Comparison of ENCODE assay signal across 11 mouse cellular contexts in genomic region chr11:43213134-43213533, GRCm38 (mm10).
DNase-seq lines count a peak whose midpoint lies in the region; ATAC-seq and TF ChIP-seq lines count a peak whose summit lies in the region.
"Had no signal": no experiment of that assay in that cellular context is flagged by ENCODE, and none has a peak within 500 bp of the region (broad histone marks: within the 10 kb centered on the region; RNA-seq: fewer than 3 reads in every experiment).

No protein-coding gene starts in this region.

- no peak for ATAC-seq in hindbrain, embryonic 12.5 days (ENCODE audit: low FRiP score)
- ATAC-seq in lung, postnatal 0 days = no peak

- H3K27ac ChIP-seq in hindbrain, embryonic 10.5 days = no peak overlapping the region
- no peak overlapping the region for H3K27ac ChIP-seq in hindbrain, embryonic 12.5 days
- H3K27ac ChIP-seq in lung, postnatal 0 days (ENCODE audit: low read length) = no peak overlapping the region
- H3K27ac ChIP-seq: forebrain, embryonic 10.5 days; liver, embryonic 13.5 days had no signal

- DNase-seq in hindbrain, embryonic 10.5 days (ENCODE audit: low spot score) = peak; percentile 8
- DNase-seq in lung, postnatal 0 days (ENCODE audit: low spot score) = peak; percentile 32
- DNase-seq in lung, adult 18-20 months = no peak
- DNase-seq in c-Kit-positive CD71-negative TER-119-negative erythroid progenitor cells, embryonic 14.5 days (ENCODE audit: low read depth) = peak; percentile 5
- DNase-seq in retina, postnatal 1 day = peak; percentile 36
- DNase-seq in thymus, adult 18-20 months = no peak
- no peak for DNase-seq in layer of hippocampus, postnatal 25 days (ENCODE audit: extremely low spot score in 1 of 2, low spot score in 1 of 2)
- DNase-seq: liver, embryonic 13.5 days had no signal

- WGBS in hindbrain, embryonic 10.5 days = 27% methylated on average over 1 of the region's 1 CpGs
- 38% methylated on average over 1 of the region's 1 CpGs for WGBS in hindbrain, embryonic 12.5 days
- WGBS in lung, postnatal 0 days = 19% methylated on average over 1 of the region's 1 CpGs

- peak; percentile 73 for TF ChIP-seq CTCF in lung, postnatal 0 days (IDR thresholded peaks at IDR 0.05)

- no peak overlapping the region for H3K4me2 ChIP-seq in hindbrain, embryonic 12.5 days (replicated peaks)
- no peak overlapping the region for H3K4me2 ChIP-seq in lung, postnatal 0 days (replicated peaks; ENCODE audit: low read depth, low read length)
- H3K4me2 ChIP-seq: liver, embryonic 13.5 days had no signal

- H3K4me3 ChIP-seq in hindbrain, embryonic 10.5 days = no peak overlapping the region
- no peak overlapping the region for H3K4me3 ChIP-seq in hindbrain, embryonic 12.5 days
- no peak overlapping the region for H3K4me3 ChIP-seq in lung, postnatal 0 days (ENCODE audit: low read depth, low read length)
- H3K4me3 ChIP-seq: forebrain, embryonic 10.5 days; liver, embryonic 13.5 days; myocyte had no signal

- H3K9me3 ChIP-seq in hindbrain, embryonic 10.5 days = no peaks in the 10 kb centered on the region
- H3K9me3 ChIP-seq in hindbrain, embryonic 12.5 days (replicated peaks) = no peaks in the 10 kb centered on the region
- H3K9me3 ChIP-seq in lung, postnatal 0 days (ENCODE audit: low read length) = no peaks in the 10 kb centered on the region
- H3K9me3 ChIP-seq: forebrain, embryonic 10.5 days; liver, embryonic 13.5 days had no signal

- no peaks in the 10 kb centered on the region for H3K4me1 ChIP-seq in hindbrain, embryonic 10.5 days (replicated peaks)
- no peaks in the 10 kb centered on the region for H3K4me1 ChIP-seq in hindbrain, embryonic 12.5 days
- H3K4me1 ChIP-seq in lung, postnatal 0 days (ENCODE audit: insufficient read depth, low read depth, low read length) = no peaks in the 10 kb centered on the region
- H3K4me1 ChIP-seq: forebrain, embryonic 10.5 days; liver, embryonic 13.5 days had no signal

- H3K36me3 ChIP-seq in hindbrain, embryonic 10.5 days = no peaks in the 10 kb centered on the region
- no peaks in the 10 kb centered on the region for H3K36me3 ChIP-seq in hindbrain, embryonic 12.5 days
- H3K36me3 ChIP-seq in lung, postnatal 0 days (ENCODE audit: insufficient read depth, low read length) = no peaks in the 10 kb centered on the region
- H3K36me3 ChIP-seq: forebrain, embryonic 10.5 days; liver, embryonic 13.5 days had no signal

- H3K9ac ChIP-seq in hindbrain, embryonic 12.5 days = no peak overlapping the region
- no peak overlapping the region for H3K9ac ChIP-seq in lung, postnatal 0 days (replicated peaks; ENCODE audit: low read depth)
- H3K9ac ChIP-seq: liver, embryonic 13.5 days had no signal

- no peak for TF ChIP-seq EP300 in lung, postnatal 0 days (IDR thresholded peaks at IDR 0.05)

- no peaks in the 10 kb centered on the region for H3K27me3 ChIP-seq in hindbrain, embryonic 10.5 days (ENCODE audit: insufficient read depth, poor library complexity, severe bottlenecking)
- H3K27me3 ChIP-seq in hindbrain, embryonic 12.5 days = no peaks in the 10 kb centered on the region
- no peaks in the 10 kb centered on the region for H3K27me3 ChIP-seq in lung, postnatal 0 days (replicated peaks; ENCODE audit: insufficient read depth, low read length)
- H3K27me3 ChIP-seq: liver, embryonic 13.5 days had no signal

Comparison
In these comparisons a context has a peak if more than half of its experiments do, and no peak if none do; other contexts are left out.
1. DNase-seq: peak in hindbrain, embryonic 10.5 days (single experiment), lung, postnatal 0 days (single experiment), c-Kit-positive CD71-negative TER-119-negative erythroid progenitor cells, embryonic 14.5 days (single experiment) and retina, postnatal 1 day (single experiment); none in lung, adult 18-20 months (0 of 2), thymus, adult 18-20 months (0 of 2) and layer of hippocampus, postnatal 25 days (0 of 2).